Mouse (Mus musculus) inflammation-experienced regulatory T-cells, adult 6 months (primary cell): ENCODE measurements around the gene Mafb. TPM values are rescaled to one million over a fixed set of nuclear protein-coding genes. Genes with fewer than 3 reads are reported as not detected.
A peak's percentile ranks its signal among the peaks of the same experiment; 100 is the strongest.

Experiments used
- ATAC-seq: one replicate; pipeline ENCODE4 v1.8.0; 2017
- polyA plus RNA-seq, 3 experiments: library from polyadenylated mRNA; unstranded; fragments of 100-300 nt; shearing (Covaris generic); gene quantifications; one replicate each; pipeline ENCODE4 v1.2.1; 2017

Gene Mafb
- not detected for polyA plus RNA-seq

GRCm38 (mm10) chr2:160366980-160367338, at the start of gene Mafb:
Gene Mafb, minus strand, starts transcription at chr2:160367065.
- ATAC-seq: peak; percentile 67

GRCm38 (mm10) chr2:160415161-160415560, 48.3 kb upstream of the Mafb start:
- ATAC-seq: no peak

DNA sequence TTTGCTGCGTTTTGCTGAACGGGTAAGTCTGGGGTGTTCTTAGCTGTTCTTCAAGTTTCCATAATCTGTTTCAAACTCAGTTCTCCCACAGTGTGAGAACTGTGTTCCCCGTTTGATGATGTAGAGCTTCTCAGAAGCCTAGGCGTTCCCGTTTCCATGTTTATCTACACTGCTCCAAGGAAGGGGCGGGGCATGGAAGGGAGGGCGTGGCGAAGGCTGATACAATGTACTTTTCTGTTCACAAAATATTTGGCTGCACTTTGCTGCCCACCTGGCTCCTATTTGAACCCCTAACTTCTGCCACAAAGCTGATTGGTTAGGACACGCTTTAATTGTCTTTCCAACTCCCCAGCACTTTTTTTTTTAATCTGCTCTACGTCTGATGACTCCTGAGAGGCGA, 47.9 kb upstream of the Mafb start:
- no peak for ATAC-seq

- ATAC-seq: no peak
Observed at GRCm38 (mm10) chr2:160413982-160414381, 47.1 kb upstream of the Mafb start.

- ATAC-seq: no peak
Observed at GRCm38 (mm10) chr2:160413055-160413454, 46.2 kb upstream of the Mafb start.

- ATAC-seq: no peak
Observed at GRCm38 (mm10) chr2:160411431-160411830, 44.6 kb upstream of the Mafb start.

DNA sequence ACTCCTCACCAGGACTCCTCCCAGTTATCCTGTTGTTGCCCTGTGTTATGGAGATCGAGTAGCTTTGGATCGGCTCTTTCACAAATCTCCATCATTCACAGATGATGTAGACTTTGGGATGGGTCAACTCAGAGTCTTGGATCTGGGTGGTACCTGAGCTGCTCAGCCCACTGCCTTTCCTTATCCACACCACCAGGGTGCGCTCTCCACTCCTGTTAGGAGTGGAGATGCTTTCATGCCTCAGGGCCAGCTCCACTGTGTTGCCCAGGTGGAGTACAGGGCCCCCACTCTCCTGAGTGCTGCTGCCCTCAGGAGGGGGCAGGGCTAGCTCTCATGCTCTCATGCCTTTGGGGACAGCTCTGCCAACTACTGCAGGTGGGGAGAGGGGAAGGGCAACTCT, 40.9 kb upstream of the Mafb start:
- ATAC-seq: no peak

GRCm38 (mm10) chr2:160397747-160398146, 30.9 kb upstream of the Mafb start:
- ATAC-seq: no peak

DNA sequence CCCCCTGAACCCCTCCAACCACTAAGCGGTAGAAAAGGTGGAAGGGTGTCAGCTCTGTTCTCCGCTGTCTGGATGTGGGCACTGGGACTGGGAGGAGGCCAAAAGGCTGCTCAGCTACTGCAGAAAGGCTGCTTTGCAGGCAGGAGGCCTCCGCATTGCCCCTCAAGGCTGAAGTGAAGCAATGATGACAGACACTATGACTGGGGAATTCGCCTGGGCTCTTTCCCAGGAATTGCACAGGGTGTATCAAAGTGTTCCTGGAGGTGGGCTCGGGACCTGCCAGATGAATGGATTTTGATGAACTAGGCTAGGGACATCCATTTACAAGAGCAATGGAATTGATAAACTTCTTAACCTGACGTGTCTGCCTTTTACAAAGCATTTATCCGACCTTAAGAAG, 27.9 kb upstream of the Mafb start:
- no peak for ATAC-seq

GRCm38 (mm10) chr2:160392648-160393047, 25.8 kb upstream of the Mafb start:
- no peak for ATAC-seq

GRCm38 (mm10) chr2:160388596-160388995, 21.7 kb upstream of the Mafb start:
- ATAC-seq: no peak

- no peak for ATAC-seq
Observed at GRCm38 (mm10) chr2:160383418-160383817, 16.6 kb upstream of the Mafb start.

DNA sequence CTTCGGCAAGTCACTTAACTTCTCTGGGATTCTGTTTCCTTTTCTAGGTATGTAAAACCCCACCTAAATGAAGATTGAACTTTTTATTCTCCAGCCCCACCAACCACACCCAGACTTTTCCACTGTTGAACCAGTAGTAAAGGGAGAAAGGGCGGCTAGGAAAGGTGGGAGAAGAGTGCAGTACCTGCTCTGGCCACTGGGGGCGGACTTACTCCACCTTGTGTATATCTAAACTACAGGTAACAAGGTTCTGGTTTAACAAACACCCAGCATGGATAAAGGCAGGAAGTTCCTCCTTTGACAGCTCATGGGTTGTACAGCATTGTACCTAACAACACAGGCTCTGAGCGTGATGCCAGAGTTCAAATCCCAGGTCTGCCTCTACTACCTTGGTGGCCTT, 11.4 kb upstream of the Mafb start:
- ATAC-seq: no peak

- ATAC-seq: no peak
Observed at GRCm38 (mm10) chr2:160376236-160376635, 9.4 kb upstream of the Mafb start.

GRCm38 (mm10) chr2:160369653-160370420, 3.0 kb upstream of the Mafb start:
- no peak for ATAC-seq

DNA sequence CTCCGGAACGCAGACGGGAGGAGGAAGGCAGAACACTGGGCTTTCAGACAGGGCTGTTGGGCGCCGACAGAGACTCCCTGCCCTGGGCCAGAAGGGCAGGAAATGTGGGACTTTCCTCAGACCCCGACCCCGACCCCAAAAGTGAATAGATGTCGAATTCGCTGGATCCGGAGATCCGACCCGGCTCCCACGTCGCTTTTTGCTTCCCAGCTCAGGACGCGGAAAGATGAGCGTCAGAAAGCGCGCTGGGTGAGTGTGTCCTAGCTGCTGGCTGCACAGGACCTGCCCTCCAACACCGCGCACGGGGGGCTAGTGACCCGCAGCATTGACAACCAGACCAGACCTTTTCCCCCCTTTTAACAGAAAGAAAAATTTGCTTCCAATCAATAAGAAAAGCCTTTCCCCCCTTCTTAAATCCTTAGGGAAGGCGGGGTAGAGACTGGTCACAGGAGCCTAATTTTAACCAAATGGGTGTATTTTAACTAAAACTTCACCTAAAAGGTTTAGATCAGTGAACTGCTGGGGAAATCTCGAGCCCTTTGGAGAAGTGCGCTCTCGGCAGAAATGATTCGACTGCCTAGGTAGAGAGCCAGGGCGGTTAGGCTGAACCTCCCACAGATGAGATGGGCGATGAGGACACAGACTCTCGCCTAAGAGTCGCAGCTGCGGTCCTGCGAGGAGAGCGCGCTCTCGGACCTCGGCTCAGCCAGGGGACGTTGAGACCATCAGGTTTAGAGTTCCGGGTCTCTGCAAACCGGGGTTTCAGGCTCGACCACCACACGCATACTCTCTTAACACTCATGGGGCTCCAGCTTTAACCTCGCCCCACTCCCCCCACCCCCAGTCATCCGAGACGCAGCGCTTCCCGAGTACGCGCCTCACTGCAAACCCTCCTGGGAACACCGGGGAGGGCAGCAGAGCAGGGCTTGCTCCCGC, 1.8 kb upstream of the Mafb start:
- ATAC-seq: no peak

GRCm38 (mm10) chr2:160367448-160368208, 763 bp upstream of the Mafb start:
- no peak for ATAC-seq

DNA sequence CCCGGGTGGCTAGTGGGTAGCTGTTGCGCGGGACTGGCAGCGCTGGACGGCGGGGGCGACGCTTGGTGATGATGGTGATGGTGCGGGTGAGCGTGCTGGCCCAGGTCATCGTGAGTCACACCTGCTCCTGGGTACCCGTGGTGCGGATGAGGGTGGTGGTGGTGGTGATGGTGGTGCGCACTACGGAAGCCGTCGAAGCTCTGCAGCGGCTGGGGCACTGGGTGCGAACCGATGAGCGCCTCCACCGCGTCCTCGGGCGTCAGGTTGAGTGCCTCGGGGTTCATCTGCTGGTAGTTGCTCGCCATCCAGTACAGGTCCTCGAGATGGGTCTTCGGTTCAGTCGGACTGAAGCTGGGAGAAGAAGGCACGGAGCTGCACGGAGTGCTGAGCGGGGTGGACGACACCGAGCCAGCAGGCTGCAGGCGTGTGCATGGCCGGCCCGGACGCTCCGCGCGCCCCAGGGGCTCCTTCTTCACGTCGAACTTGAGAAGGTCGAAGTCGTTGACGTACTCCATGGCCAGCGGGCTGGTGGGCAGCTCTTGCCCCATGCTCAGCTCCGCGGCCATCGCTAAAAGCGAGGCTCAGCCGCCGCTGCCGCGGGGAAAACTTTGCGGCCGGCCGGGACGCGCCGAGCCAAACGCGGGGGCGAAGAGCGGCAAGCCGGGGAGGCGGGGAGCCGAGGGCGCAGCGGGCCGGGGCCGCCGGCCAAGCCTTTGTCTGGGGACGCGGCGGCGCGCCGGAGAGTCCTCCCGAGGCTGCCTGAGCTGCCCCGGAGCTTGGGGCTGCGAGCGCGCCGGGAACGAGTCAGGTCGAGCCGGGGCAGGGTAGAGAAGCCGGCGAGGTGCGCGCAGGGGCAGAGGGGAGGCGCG, 520 bp downstream of the Mafb start:
- ATAC-seq: no peak

- ATAC-seq: no peak
Observed at GRCm38 (mm10) chr2:160365107-160365911, 1.6 kb downstream of the Mafb start.

- ATAC-seq: no peak
Observed at GRCm38 (mm10) chr2:160364666-160365065, 2.2 kb downstream of the Mafb start.

- ATAC-seq: no peak
Observed at GRCm38 (mm10) chr2:160364128-160364650, 2.7 kb downstream of the Mafb start.
